Mouse (Mus musculus) ES-E14 (cell line): ENCODE measurements around the gene Clec2d.

Experiments used
- CHD2 ChIP-seq: IDR thresholded peaks from 2 replicates; pipeline ENCODE4 v1.6.1; 2014; ENCODE audit warnings: mild to moderate bottlenecking, low read depth, low read length, inconsistent platforms
- ZC3H11A ChIP-seq: IDR thresholded peaks from 2 replicates; pipeline ENCODE4 v1.6.1; 2012; ENCODE audit warnings: low read depth, mild to moderate bottlenecking, inconsistent platforms, low read length, borderline replicate concordance
- ZNF384 ChIP-seq: IDR thresholded peaks from 2 replicates; pipeline ENCODE4 v1.6.1; 2012; ENCODE audit warnings: low read depth, low read length, inconsistent platforms

DNA sequence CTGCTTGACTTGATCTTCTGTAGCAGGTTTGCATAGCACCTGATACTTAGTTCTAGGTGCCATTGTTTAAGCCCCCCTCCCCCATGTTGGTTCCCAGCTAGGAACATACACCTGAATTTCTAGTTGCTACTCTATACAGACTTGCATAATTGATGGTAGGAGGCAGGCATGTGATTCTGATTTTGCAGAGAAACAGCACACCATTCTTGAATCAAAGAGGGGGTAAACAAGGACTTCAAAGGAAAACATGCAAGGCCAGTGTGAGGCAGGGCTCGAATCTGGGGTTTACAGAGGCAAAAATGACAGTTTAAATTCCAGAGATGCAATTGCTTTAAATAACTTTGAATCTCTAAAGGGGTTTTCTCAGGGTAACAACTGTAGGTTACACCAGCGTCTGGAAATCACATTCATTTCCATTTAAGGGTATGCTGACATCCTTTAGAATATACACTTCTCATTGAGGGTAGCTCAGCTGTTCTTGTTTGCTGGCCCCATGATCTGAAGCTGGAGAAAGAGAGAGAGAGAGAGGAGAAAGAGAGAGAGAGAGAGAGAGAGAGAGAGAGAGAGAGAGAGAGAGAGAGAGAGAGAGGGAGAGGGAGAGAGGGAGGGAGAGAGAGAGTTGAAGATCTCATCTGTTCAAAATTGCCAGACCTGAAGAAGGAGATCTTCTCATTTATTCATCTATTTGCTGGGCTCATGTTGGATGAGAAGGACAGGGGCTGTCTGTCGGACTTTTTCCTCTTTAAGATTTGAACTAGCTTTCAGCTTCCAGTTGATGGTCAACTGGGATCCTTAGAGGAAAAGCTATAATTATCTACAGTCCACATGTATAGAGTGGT, 48.7 kb downstream of the Clec2d start:
- TF ChIP-seq CHD2 (no peak), ZNF384 (no peak), ZC3H11A (no peak)
